Mouse (Mus musculus) intestine, embryonic 14.5 days (tissue): ENCODE results near the gene Map2k4. TPM values are rescaled to one million over a fixed set of nuclear protein-coding genes. Genes with fewer than 3 reads are reported as not detected.

Experiments
- ATAC-seq: fragments of 200-750 bp; cut with Nextera tagmentation; replicated peaks from 2 replicates; pipeline ENCODE4 v1.8.0; 2017; ENCODE audit warnings: low read depth, moderate number of reproducible peaks, moderate TSS enrichment, moderate library complexity; ENCODE audit not compliant: low FRiP score, low TSS enrichment
- DNase-seq: peaks from one replicate; pipeline ENCODE4 v3.0.0-alpha.2; 2018; ENCODE audit warnings: low spot score
- H3K27ac ChIP-seq: fragments of 300-500 bp; sonication (generic); 2 replicates; pipeline ENCODE4 v1.5.1; 2014; ENCODE audit warnings: low read depth, mild to moderate bottlenecking, control low read depth
- H3K27me3 ChIP-seq: fragments of 300-500 bp; sonication (generic); replicated peaks from 2 replicates; pipeline ENCODE4 v1.6.1; 2014; ENCODE audit warnings: low read length, control low read depth; ENCODE audit not compliant: control insufficient read depth, insufficient read depth
- H3K36me3 ChIP-seq: fragments of 300-500 bp; sonication (generic); 2 replicates; pipeline ENCODE4 v1.6.1; 2014; ENCODE audit warnings: low read length, control low read depth; ENCODE audit not compliant: control insufficient read depth, insufficient read depth
- H3K4me1 ChIP-seq: fragments of 300-500 bp; sonication (generic); replicated peaks from 2 replicates; pipeline ENCODE4 v1.6.1; 2014; ENCODE audit warnings: low read length, control low read depth, mixed read lengths; ENCODE audit not compliant: control insufficient read depth, insufficient read depth
- H3K4me2 ChIP-seq: fragments of 300-500 bp; sonication (generic); 2 replicates; pipeline ENCODE4 v1.6.1; 2014; ENCODE audit warnings: low read length
- H3K4me3 ChIP-seq: fragments of 300-500 bp; sonication (generic); 2 replicates; pipeline ENCODE4 v1.5.1; 2014; ENCODE audit warnings: low read depth, low read length, control low read depth, mixed read lengths
- H3K9ac ChIP-seq: fragments of 300-500 bp; sonication (generic); 2 replicates; pipeline ENCODE4 v1.6.1; 2014; ENCODE audit warnings: mild to moderate bottlenecking, low read length
- H3K9me3 ChIP-seq: fragments of 300-500 bp; sonication (generic); 2 replicates; pipeline ENCODE4 v1.6.1; 2016; ENCODE audit warnings: low read length, control low read depth; ENCODE audit not compliant: control insufficient read depth
- WGBS: fragments of 180-500 bp; shearing (Covaris S2); extraction: QIAGEN DNeasy Blood & Tissue Kit; methylation state at CpG from one replicate; pipeline ENCODE4 v1.1.7; 2014; 5-methylcytosine and 5-hydroxymethylcytosine counted together
- polyA plus RNA-seq: library from polyadenylated mRNA; unstranded; fragments of >200 nt; fragmentation: Nextera tagmentation; extraction: Ambion mirVana; gene quantifications from 2 replicates; pipeline ENCODE4 v1.2.1, GENCODE M21; 2014

Map2k4 gene
- polyA plus RNA-seq, 1 experiment from 2014 or later = 68.9 TPM

DNA sequence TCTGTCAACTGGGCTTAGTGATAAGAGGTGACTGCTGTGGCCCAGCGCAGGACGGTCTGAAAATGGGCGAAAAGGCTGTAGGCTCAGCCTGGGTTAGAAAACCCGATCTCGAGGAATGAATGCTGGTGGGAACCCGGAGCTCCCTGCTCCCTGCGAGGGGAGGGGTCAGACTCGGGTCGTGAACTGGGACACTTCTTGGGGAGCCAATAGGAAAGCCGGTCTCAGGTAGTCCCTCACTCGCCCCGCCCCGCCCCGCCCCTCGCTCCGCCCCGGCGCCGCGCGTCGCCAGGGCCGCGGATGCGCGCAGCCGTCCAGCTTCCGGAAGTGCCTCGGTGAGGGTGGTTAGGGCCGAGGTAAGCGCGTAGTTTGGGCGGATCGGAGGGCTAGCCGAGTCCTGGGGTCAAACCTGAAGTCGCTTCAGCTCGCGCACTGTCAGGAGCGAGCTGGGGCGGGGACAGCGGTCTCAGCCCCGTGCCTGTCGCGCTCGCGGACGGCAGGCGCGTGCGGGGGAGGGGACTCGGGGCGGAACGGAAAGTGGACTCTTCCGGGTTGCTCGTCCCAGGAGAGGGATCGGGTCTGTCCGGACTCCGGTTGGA lies 18.9 kb upstream of the Map2k4 start, which contains the start of gene Zkscan6:
Gene Zkscan6 (plus strand): TSS at position 267 of the 596 bp plus-strand sequence.
- WGBS = under 1% methylated on average over 57 of the region's 58 CpGs
- H3K9me3 ChIP-seq = no peaks in the 10 kb centered on the region
- peak within 1 kb of the TSS; percentile 92 for H3K4me2 ChIP-seq

DNA sequence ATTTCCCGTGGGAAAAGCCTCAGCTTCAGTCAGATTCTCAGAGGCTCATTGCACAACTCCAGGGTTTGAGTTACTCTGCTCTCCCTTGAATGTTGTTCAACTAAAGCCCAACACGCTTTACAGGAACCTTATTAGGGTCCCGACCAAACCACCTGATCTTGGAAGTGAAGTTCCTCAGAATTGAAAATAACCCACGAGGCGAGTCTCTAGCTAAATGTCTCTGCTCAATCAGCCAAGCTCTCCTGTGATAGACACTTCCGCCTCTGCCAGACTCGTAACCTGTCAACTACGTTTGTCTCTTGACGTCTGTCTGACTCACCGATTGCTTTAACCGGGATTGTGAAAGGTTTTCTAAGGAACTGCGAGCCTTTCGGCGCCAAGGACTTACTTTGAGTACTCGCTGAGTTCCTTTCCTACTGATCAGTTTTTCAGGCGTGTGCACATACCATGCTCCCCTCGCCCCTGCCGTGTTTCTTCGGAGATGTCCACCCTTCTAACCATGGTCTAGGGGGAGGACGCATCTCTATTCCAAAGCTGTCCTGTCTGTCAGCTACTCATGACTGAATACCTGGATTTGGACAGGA lies 18.3 kb upstream of the Map2k4 start:
- WGBS = 2% methylated on average over 20 of the region's 20 CpGs
- Histone ChIP-seq H3K27me3 (no peaks in the 10 kb centered on the region), H3K9ac (peak overlapping the region; percentile 71), H3K36me3 (no peaks in the 10 kb centered on the region), H3K9me3 (no peaks in the 10 kb centered on the region), H3K4me3 (peak overlapping the region; percentile 69), H3K4me2 (peak overlapping the region; percentile 92), H3K27ac (peak overlapping the region; percentile 88), H3K4me1 (peaks cover 7% of the 10 kb centered on the region)
- no peak for DNase-seq
- peak; percentile 47 for ATAC-seq

More for the DNA sequence above, 18.9 kb upstream of the Map2k4 start, which contains the start of gene Zkscan6:
- H3K4me3 ChIP-seq = peak within 1 kb of the TSS; percentile 69
- peak within 1 kb of the TSS; percentile 71 for H3K9ac ChIP-seq
- H3K36me3 ChIP-seq = no peaks in the 10 kb centered on the region
- H3K27me3 ChIP-seq = no peaks in the 10 kb centered on the region
- ATAC-seq (peak; percentile 94), DNase-seq (peak; percentile 94)
- H3K27ac ChIP-seq = peak within 1 kb of the TSS; percentile 88
- H3K4me1 ChIP-seq = peaks cover 9% of the 10 kb centered on the region

DNA sequence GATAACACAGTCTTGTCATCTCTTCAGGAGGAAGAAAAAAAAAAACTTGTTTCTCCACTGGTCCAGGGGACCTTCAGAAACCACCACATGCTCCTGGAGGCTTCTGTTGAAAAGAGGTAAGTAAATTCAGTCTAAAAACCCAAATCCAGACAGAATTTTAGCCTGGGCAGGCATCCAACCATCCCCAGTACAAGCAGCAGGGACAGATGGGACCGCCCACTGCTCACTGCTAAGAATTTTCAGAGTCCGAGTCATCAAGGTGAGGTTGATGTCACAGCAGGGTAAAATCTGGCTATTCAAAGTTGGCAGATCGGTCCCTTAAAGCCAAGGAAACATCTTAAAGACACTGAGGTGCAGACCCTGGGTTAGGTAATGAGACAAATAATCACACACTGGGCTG lies 13.8 kb upstream of the Map2k4 start:
- H3K9ac ChIP-seq = no peak overlapping the region
- H3K4me1 ChIP-seq = 0 out of 2 replicates have a peak, but pooled peaks cover 3% of the 10 kb centered on the region
- no peak overlapping the region for H3K4me2 ChIP-seq
- ATAC-seq (no peak), DNase-seq (no peak)
- no peaks in the 10 kb centered on the region for H3K9me3 ChIP-seq
- H3K36me3 ChIP-seq = no peaks in the 10 kb centered on the region
- H3K4me3 ChIP-seq = no peak overlapping the region
- WGBS = 60% methylated on average over 3 of the region's 3 CpGs
- no peaks in the 10 kb centered on the region for H3K27me3 ChIP-seq
- no peak overlapping the region for H3K27ac ChIP-seq

DNA sequence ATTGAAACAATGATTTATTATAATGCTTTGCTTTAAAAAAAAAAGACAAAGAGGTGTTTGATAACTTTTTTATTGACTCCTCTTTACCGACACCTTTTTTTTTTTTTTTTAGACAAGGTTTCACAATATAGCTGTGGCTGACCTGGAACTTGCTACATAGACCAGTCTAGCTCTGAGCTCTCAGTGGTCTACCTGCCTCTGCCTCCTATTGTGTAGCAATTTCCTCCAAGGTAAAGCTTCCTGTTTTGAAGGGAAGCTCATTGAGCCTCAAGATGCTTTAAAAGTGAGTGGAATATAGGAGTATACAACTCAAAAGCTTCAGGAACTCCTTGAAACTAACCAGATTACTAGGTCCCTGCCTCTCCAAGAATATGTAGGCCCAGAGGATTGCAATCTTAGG lies 7.8 kb upstream of the Map2k4 start:
- H3K9ac ChIP-seq = no peak overlapping the region
- 85% methylated on average over 1 of the region's 1 CpGs for WGBS
- no peak overlapping the region for H3K4me2 ChIP-seq
- DNase-seq (no peak), ATAC-seq (no peak)
- H3K27me3 ChIP-seq = no peaks in the 10 kb centered on the region
- H3K4me3 ChIP-seq = no peak overlapping the region
- no peaks in the 10 kb centered on the region for H3K4me1 ChIP-seq
- H3K27ac ChIP-seq = no peak overlapping the region
- H3K36me3 ChIP-seq = no peaks in the 10 kb centered on the region
- H3K9me3 ChIP-seq = no peaks in the 10 kb centered on the region

DNA sequence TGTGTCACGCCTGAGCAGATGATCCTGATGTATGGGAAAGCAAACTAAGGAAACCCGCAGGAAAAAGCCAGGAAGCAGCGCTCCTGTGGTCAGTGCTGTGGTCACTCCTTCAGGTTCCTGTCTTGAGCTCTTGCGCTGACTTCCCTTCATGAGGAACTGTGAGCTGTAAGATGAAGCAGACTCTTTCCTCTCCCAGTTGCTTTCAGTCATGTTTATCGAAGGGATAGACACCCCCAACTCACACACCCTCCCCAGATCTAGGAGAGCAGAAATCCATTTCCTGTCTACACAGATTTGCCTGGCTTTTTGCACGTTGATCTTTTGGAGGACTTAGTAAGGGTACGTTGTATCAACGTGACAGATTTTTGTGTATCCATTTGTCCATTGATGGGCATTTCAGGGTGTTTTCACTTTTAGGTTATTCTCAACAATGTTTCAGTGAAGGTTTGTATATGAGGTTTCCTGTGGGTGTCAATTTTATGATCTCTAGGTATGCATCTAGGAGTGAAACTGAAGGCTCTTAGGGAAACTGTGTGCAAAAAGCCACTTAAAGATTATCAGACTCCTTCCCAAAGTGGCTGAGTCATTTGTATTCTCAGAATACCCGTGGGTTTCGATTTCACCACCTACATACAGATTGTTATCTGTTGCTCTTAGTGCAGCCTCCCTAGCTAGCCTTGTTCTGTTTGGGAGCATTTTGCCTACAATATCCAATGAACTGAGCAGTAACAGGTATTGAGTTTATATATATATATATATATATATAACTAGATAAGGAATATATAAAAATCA lies 6.5 kb upstream of the Map2k4 start:
- WGBS = 59% methylated on average over 10 of the region's 10 CpGs
- Histone ChIP-seq H3K9me3 (no peaks in the 10 kb centered on the region), H3K4me1 (no peaks in the 10 kb centered on the region), H3K27ac (no peak overlapping the region), H3K36me3 (no peaks in the 10 kb centered on the region), H3K27me3 (no peaks in the 10 kb centered on the region), H3K4me3 (no peak overlapping the region), H3K4me2 (no peak overlapping the region), H3K9ac (no peak overlapping the region)
- DNase-seq (no peak), ATAC-seq (no peak)

DNA sequence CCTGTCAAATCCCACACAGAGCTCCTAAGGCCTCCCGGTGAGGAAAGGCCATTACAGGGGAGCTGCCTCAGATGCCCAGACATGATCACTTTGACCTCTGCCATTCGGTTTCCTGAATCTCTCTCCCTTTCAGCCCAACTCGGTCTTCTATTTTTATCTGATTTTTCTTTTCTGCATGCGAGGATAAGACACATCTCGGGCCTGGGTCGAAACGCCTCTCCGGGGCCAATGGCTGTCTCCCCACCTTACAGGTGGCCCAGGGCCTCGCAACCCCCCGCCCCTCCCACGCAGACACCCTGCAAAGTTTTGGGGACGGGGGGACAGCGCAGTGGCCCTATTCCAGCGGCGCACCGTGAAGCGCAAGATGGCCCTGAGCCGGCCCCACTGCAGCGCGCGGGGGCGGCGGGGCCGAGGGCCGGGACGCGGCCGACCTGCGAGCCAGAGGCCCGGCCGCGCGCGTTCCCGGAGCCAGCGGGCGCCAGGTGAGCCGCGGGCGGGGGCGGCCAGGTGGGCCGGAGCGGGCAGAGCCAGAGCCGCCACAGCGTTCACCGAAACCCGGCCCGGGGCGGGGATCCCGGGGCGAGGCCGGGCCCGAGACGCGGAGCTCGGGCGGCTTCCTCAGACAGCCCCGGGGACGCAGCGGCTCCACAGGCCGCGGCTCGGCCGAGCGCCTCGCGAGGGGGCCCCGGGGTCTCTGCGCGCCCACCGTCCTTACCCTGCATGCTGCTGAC lies 511 bp downstream of the Map2k4 start:
- peak; percentile 88 for ATAC-seq
- H3K4me1 ChIP-seq = peaks cover 11% of the 10 kb centered on the region
- peak overlapping the region; percentile 96 for H3K9ac ChIP-seq
- H3K4me2 ChIP-seq = peak overlapping the region; percentile 78
- peak overlapping the region; percentile 88 for H3K27ac ChIP-seq
- H3K36me3 ChIP-seq = no peaks in the 10 kb centered on the region
- no peaks in the 10 kb centered on the region for H3K9me3 ChIP-seq
- peak overlapping the region; percentile 65 for H3K4me3 ChIP-seq
- peak; percentile 75 for DNase-seq
- H3K27me3 ChIP-seq = no peaks in the 10 kb centered on the region
- WGBS = under 1% methylated on average over 71 of the region's 71 CpGs

DNA sequence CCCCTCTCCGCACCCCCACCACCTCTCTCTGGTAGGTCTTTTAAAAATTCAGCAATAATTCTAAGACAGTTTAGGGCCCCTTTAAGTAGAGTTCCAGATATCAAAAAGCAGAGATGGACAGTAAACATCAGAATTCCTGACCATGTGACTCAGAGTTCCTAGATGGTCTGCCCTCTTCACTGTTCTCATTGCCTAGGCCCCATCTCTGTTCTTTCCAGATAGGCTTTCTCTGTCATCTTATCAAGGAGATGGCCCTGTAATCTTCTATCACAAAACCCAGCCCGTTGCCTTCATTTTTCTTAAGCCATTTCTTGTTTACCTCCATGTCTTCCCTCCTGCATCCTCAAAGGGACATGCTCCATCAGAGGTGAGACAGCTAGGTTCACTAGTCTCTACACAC lies 1.9 kb downstream of the Map2k4 start:
- Histone ChIP-seq H3K9ac (no peak overlapping the region), H3K9me3 (no peaks in the 10 kb centered on the region), H3K36me3 (peaks cover 1% of the 10 kb centered on the region; the same call in 1 of the 2 replicates), H3K4me1 (peaks cover 11% of the 10 kb centered on the region), H3K4me2 (peak overlapping the region; percentile 78), H3K4me3 (peak overlapping the region; percentile 65; the same call in 1 of the 2 replicates), H3K27me3 (no peaks in the 10 kb centered on the region), H3K27ac (no peak overlapping the region)
- DNase-seq (no peak), ATAC-seq (no peak)
- WGBS = 81% methylated on average over 2 of the region's 2 CpGs

DNA sequence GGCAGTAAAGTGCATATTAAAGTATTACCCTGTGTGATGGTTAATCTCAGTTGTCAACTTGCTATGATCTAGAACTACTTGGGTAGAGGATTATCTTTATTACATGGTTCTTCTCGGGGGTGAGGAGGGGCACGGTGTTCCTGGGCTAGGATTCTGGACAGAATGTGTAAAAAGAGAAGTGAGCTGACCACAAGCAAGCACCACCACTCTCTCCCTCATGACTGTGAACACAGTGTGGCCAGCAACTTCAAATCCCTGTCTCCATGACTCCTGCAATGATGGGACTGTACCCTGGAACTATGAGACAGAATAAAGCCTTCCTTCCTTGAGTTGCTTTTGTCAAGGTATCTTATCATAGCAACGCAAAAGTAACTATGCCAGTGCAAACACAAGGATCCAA lies 6.5 kb downstream of the Map2k4 start:
- Histone ChIP-seq H3K27me3 (no peaks in the 10 kb centered on the region), H3K4me2 (no peak overlapping the region), H3K4me1 (peaks cover 31% of the 10 kb centered on the region), H3K9me3 (no peaks in the 10 kb centered on the region), H3K4me3 (no peak overlapping the region), H3K27ac (no peak overlapping the region), H3K36me3 (peaks cover 17% of the 10 kb centered on the region), H3K9ac (no peak overlapping the region)
- ATAC-seq (no peak), DNase-seq (no peak)
- 61% methylated on average over 3 of the region's 3 CpGs for WGBS
